Mouse (Mus musculus): Measurements from ENCODE around the gene Olfr556. TPM values are rescaled to one million over a fixed set of nuclear protein-coding genes. Genes with fewer than 3 reads are reported as not detected.
"Not testable (repeated sequence)": the region's sequence is repeated elsewhere in the genome, so short reads cannot be mapped to it uniquely, and the experiment has no call there.

Olfr556 gene
- total RNA-seq (2021) = not detected

GRCm38 (mm10) chr7:102664599-102664998 lies at the start of gene Olfr556:
Olfr556 (plus strand) TSS chr7:102664899.
- no peak for DNase-seq (ENCODE audit: low spot score)
- intact Hi-C loops (cut with DNase I) = no loop called here

- no peak for DNase-seq (ENCODE audit: low spot score)
- intact Hi-C loops (cut with DNase I) = no loop called here
Observed at GRCm38 (mm10) chr7:102618118-102618517, 46.6 kb upstream of the Olfr556 start, which contains the start of gene Olfr553. Olfr553 (minus strand) TSS chr7:102618218.

- intact Hi-C loops (cut with DNase I) = no loop called here
- no peak for DNase-seq (ENCODE audit: low spot score)
Observed at GRCm38 (mm10) chr7:102619608-102620007, 45.1 kb upstream of the Olfr556 start.

- intact Hi-C loops (cut with DNase I); DNase-seq (ENCODE audit: low spot score): not testable (repeated sequence)
Observed at GRCm38 (mm10) chr7:102620368-102620767, 44.3 kb upstream of the Olfr556 start.

GRCm38 (mm10) chr7:102636665-102637064 lies 28.0 kb upstream of the Olfr556 start:
- DNase-seq (ENCODE audit: low spot score) = no peak
- intact Hi-C loops (cut with DNase I) = loop anchor here (2.0 kb wide), 1 partner anchor 124 kb away; no protein-coding TSS in a partner anchor

- intact Hi-C loops (cut with DNase I) = no loop called here
- DNase-seq (ENCODE audit: low spot score) = no peak
Observed at GRCm38 (mm10) chr7:102638132-102638531, 26.6 kb upstream of the Olfr556 start, which contains the start of gene Olfr554. Olfr554 (plus strand) TSS chr7:102638432.

- intact Hi-C loops (cut with DNase I); DNase-seq (ENCODE audit: low spot score): not testable (repeated sequence)
Observed at GRCm38 (mm10) chr7:102644945-102645344, 19.8 kb upstream of the Olfr556 start.

GRCm38 (mm10) chr7:102658523-102658922 lies 6.2 kb upstream of the Olfr556 start, which contains the start of gene Olfr555:
Olfr555 (plus strand) TSS chr7:102658823.
- intact Hi-C loops (cut with DNase I) = no loop called here
- no peak for DNase-seq (ENCODE audit: low spot score)

- intact Hi-C loops (cut with DNase I) = loop anchor here (1.0 to 5.0 kb wide), 2 partner anchors 87 to 254 kb away; no protein-coding TSS in a partner anchor
- DNase-seq (ENCODE audit: low spot score) = no peak
Observed at GRCm38 (mm10) chr7:102665378-102665777, 679 bp downstream of the Olfr556 start.

GRCm38 (mm10) chr7:102676225-102676624 lies 11.5 kb downstream of the Olfr556 start:
- intact Hi-C loops (cut with DNase I) = no loop called here
- DNase-seq (ENCODE audit: low spot score) = no peak

- intact Hi-C loops (cut with DNase I) = no loop called here
- no peak for DNase-seq (ENCODE audit: low spot score)
Observed at GRCm38 (mm10) chr7:102681916-102682315, 17.2 kb downstream of the Olfr556 start.

- DNase-seq (ENCODE audit: low spot score) = peak; percentile 84
- intact Hi-C loops (cut with DNase I) = no loop called here
Observed at GRCm38 (mm10) chr7:102686944-102687501, 22.3 kb downstream of the Olfr556 start, which contains the start of gene Trim68. Trim68 (minus strand) TSS chr7:102687327.

- DNase-seq (ENCODE audit: low spot score) = no peak
Observed at GRCm38 (mm10) chr7:102695358-102696125, 30.8 kb downstream of the Olfr556 start, which contains the start of gene Olfr557. Olfr557 (plus strand) TSS chr7:102695910.

GRCm38 (mm10) chr7:102698461-102698860 lies 33.8 kb downstream of the Olfr556 start:
- DNase-seq (ENCODE audit: low spot score) = no peak
- intact Hi-C loops (cut with DNase I) = no loop called here

More at GRCm38 (mm10) chr7:102695358-102696125, 30.8 kb downstream of the Olfr556 start, which contains the start of gene Olfr557:
- intact Hi-C loops (cut with DNase I) = no loop called here

GRCm38 (mm10) chr7:102701915-102702314 lies 37.2 kb downstream of the Olfr556 start, which contains the start of gene Olfr558:
Olfr558 (plus strand) TSS chr7:102702215.
- no peak for DNase-seq (ENCODE audit: low spot score)
- intact Hi-C loops (cut with DNase I) = no loop called here

- intact Hi-C loops (cut with DNase I) = no loop called here
- no peak for DNase-seq (ENCODE audit: low spot score)
Observed at GRCm38 (mm10) chr7:102718970-102719369, 54.3 kb downstream of the Olfr556 start, which contains the start of gene Olfr33. Olfr33 (minus strand) TSS chr7:102719070.

Other genes with a start within 250 kb of the Olfr556 start
- 10 to 100 TPM in 1 of 2 experiments, 1 to 10 TPM in 1; 8.4 to 11.5 TPM for gene Rrm1, start 223.2 kb upstream of the Olfr556 start, total RNA-seq (2021)
- gene Olfr543, start 183.2 kb upstream of the Olfr556 start, total RNA-seq (2021) = not detected
- gene Olfr544, start 176.6 kb upstream of the Olfr556 start, total RNA-seq (2021) = not detected
- not detected for gene Olfr545, start 165.3 kb upstream of the Olfr556 start, total RNA-seq (2021)
- gene Olfr547, start 130.2 kb upstream of the Olfr556 start, total RNA-seq (2021) = not detected
- not detected for gene Olfr548-ps1, start 124.0 kb upstream of the Olfr556 start, total RNA-seq (2021)
- not detected for gene Olfr549, start 115.0 kb upstream of the Olfr556 start, total RNA-seq (2021)
- gene Trim21, start 99.4 kb upstream of the Olfr556 start, total RNA-seq (2021) = 1 to 10 TPM; 5.4 to 5.5 TPM
- gene Olfr550, start 93.5 kb upstream of the Olfr556 start, total RNA-seq (2021) = under 1 TPM; 0.10 to 0.17 TPM
- not detected for gene Olfr551, start 73.0 kb upstream of the Olfr556 start, total RNA-seq (2021)
- gene Olfr552, start 67.1 kb upstream of the Olfr556 start, total RNA-seq (2021) = under 1 TPM; 0.08 to 0.36 TPM
- not detected for gene Olfr553, start 46.7 kb upstream of the Olfr556 start, total RNA-seq (2021)
- gene Olfr554, start 26.5 kb upstream of the Olfr556 start, total RNA-seq (2021) = not detected
- gene Olfr555, start 6.1 kb upstream of the Olfr556 start, total RNA-seq (2021) = not detected
- gene Trim68, start 22.4 kb downstream of the Olfr556 start, total RNA-seq (2021) = 1 to 10 TPM; 6.5 to 8.2 TPM
- not detected for gene Olfr557, start 31.0 kb downstream of the Olfr556 start, total RNA-seq (2021)
- gene Olfr558, start 37.3 kb downstream of the Olfr556 start, total RNA-seq (2021) = 1 to 10 TPM; 2.4 to 4.4 TPM
- gene Olfr33, start 54.2 kb downstream of the Olfr556 start, total RNA-seq (2021) = not detected
- not detected for gene Olfr559, start 62.6 kb downstream of the Olfr556 start, total RNA-seq (2021)
- not detected for gene Olfr560, start 94.5 kb downstream of the Olfr556 start, total RNA-seq (2021)
- 1 to 10 TPM in 1 of 2 experiments, under 1 TPM in 1; 0.81 to 1.2 TPM for gene Olfr78, start 94.6 kb downstream of the Olfr556 start, total RNA-seq (2021)
- not detected for gene Olfr561, start 106.3 kb downstream of the Olfr556 start, total RNA-seq (2021)
- not detected for gene Olfr564, start 138.6 kb downstream of the Olfr556 start, total RNA-seq (2021)
- gene Olfr566, start 193.9 kb downstream of the Olfr556 start, total RNA-seq (2021) = not detected
- not detected for gene Olfr568, start 212.2 kb downstream of the Olfr556 start, total RNA-seq (2021)
- not detected for gene Olfr569, start 226.0 kb downstream of the Olfr556 start, total RNA-seq (2021)
- gene Olfr570, start 229.7 kb downstream of the Olfr556 start, total RNA-seq (2021) = not detected

Measured in heart, postnatal 25 days (tissue).